Mouse (Mus musculus) skeletal muscle tissue, adult 2 months (tissue): ENCODE measurements at regions not wholly inside any gene's neighbourhood (a gene's known extent, or its start where the extent isn't known, plus 50 kb on each side); places are given as distances from the start of the nearest gene placed in this dataset.

ENCODE experiments used
- DNase-seq: peaks from one replicate; pipeline ENCODE4 v3.0.0-alpha.2; 2012; ENCODE audit warnings: low read depth, low spot score

DNA sequence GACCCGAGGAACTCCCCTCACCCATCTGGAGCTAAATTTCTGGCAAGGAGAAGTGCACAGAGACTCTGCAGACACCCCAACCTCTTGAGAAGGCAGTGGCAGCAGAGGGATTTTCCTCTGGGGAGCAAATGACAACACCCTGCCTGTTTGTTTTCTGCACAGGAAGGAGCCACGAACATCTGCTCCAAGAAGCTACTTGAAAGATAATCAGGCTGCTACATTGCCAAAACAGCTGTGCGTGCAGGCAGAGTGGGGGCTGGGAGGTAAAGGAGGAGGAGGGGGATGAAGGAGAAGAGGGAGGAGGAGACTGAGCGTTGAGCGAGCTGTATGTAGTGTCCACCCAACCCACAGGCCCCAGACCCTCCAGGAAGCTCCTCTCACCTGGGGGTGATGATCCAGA is 149.0 kb downstream of the Rplp1 start:
- DNase-seq, result no peak

DNA sequence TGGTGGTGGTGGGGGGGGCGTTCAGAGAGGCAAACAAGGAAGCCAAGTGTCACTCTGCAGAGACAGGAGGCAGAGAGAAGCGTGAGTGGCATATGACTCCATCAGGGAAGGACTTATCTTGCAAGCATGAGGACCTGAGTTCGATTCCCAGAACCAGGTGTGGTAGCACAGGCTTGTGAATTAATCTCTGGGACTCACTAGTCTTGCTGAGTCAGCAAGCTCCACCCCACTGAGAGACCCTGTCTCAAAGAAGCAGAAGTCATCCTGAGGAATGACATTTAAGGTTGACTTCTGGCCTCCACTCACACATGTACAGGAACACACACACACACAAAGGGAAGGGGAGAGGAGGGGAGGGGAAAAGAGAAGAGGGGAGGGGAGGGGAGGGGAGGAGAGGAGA is 156.5 kb downstream of the Rplp1 start:
- no peak for DNase-seq

DNA sequence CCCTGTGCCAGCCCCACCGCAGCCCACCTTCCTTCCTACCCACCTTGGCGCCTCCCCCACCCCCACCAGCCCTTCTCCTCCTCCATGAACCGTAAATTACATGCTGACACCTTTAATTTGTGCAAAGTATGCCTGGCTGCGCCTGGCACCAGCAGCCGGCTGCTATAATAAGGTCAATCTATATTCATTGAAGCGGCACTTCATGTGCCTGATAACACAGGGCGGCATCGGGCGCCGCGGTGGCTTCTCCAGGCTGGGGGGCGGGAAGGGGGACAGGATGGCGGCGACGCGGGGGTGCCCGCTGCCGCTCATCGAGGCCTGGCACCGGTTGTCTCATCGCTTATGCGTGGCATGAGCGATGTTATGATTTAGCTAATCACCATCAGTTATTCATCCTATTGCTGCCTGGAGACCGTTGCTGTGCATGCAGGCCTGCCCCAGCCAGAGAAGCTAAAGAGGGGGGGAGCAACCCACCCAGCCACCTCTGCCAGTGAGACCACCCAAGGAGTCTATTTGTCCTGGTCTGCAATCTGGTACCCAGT is 157.5 kb downstream of the Rplp1 start:
- DNase-seq, result no peak

GRCm38 (mm10) chr9:61756224-61756800 is 158.0 kb downstream of the Rplp1 start:
- no peak for DNase-seq

DNA sequence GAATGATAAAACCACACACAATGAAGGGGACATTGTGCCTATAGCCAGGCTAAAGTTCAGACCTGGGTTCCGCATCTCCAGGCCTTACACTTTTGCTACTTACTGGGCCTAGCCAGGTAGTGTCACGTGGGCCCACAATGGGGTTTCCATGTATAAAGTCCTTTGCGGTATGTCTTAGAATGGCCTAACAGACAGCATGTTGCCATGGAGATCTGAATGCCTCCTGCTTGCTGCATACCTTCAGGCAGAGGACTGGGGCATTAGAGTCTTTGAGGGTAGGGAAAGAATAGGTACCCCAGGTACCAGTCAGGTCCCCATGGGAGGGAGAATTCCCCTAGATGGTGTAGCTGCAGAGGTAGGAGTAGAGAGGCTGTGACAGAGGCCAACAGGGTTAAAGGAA is 159.0 kb downstream of the Rplp1 start:
- DNase-seq, result no peak

GRCm38 (mm10) chr9:61753795-61754194 is 160.5 kb downstream of the Rplp1 start:
- no peak for DNase-seq

- no peak for DNase-seq
Observed at GRCm38 (mm10) chr9:61749201-61749600, 165.1 kb downstream of the Rplp1 start.

DNA sequence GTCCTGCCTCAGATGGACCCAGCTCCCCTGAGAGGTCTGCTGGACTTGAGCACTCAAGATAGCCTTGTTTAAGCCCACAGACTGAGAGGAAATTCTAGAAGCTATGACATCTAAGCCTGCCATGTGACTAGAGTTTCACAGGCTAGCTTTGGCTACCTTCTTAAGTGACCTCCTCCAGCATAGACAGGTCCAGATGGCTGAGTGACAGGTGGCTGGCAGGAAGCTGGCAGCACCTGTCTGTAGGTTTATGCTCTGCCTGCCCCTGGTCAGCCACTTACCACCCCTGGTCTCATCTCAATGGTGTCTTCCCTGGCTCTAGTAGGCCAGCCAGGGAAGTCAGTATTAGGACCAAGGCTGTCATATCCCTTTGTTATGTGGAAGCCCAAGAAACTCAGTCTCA is 165.9 kb downstream of the Rplp1 start:
- DNase-seq, result peak; percentile 62

DNA sequence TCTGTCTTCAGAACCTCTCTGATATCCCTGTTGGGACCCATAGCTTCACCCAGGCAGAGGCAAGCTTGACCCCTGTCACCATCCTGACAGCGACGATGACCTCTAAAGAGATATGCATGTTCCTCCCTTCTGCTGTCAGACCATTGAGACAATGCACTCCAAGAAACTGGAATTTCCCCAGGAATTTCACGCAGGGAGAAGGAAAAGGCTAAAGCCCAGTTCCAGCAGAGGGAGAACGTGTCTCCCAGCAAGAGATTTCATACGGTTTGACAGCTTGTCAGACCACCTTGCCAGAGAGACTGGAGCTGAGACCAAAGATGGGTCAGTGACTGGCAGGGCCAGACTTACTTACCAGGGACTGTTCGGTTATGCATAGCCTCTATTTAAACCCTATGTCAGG is 167.9 kb downstream of the Rplp1 start:
- no peak for DNase-seq

GRCm38 (mm10) chr9:61745301-61745801 is 169.0 kb downstream of the Rplp1 start:
- peak; percentile 32 for DNase-seq

DNA sequence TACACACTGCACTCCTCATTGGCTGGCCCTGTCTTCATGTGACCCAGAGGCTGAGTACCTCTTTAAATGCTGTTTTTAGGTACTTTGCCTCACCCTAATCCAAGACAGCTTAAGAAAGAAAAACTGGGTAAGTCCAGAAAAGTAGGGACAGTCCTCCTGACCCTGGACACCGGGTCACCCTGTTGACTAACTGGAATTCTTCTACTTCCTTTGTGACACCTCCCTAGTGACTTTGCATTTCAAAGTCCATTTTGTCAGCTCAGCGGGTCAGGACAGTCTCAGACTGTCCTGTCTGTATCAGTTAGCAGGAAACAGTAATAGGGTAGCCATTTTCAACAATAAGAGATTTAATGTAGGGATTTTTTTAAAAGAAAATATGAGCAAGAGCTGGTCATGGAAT is 180.8 kb downstream of the Rplp1 start:
- DNase-seq, result no peak

- DNase-seq, result no peak
Observed at GRCm38 (mm10) chr9:61732747-61733146, 181.6 kb downstream of the Rplp1 start.

DNA sequence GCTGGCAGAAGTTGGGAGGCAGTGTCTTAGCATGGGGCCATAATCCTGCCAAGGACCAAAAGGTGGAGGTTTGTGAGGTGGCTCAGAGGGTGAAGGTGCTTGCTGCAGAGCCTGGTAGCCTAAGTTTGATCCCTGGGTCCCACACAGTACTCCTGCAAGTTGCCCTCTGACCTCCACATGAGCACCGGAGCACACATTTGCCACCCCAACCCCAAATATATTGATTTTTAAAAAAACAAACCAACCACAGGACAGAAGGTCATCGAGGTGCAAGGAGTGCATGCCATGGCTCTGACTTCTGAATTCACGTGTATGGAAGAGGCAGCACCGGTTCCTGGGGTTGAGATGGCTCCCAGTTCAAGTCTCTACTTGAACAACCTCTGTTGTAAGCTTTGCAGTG is 186.2 kb downstream of the Rplp1 start:
- DNase-seq, result no peak

GRCm38 (mm10) chr9:61727651-61728050 is 186.7 kb downstream of the Rplp1 start:
- no peak for DNase-seq

DNA sequence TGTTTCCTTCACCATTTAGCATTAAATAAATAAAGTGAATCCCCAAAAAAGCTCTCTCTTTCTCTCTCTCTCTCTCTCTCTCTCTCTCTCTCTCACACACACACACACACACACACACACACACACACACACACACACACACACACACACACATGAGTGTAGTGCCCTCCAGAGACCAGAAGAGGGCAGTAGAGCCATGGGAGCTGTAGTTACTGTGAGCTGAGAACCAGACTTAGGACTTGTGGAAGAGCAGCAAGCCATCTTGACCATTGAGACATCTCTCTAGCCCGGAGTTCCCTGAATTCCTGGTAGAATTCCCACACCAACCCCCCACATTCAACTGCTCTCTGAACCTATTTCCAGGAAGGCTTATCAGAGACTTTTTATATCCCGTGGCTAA is 190.3 kb downstream of the Rplp1 start:
- no peak for DNase-seq

- DNase-seq, result no peak
Observed at GRCm38 (mm10) chr9:61723021-61723581, 191.2 kb downstream of the Rplp1 start.

GRCm38 (mm10) chr9:61721851-61722250 is 192.5 kb downstream of the Rplp1 start:
- no peak for DNase-seq

GRCm38 (mm10) chr9:61721071-61721470 is 193.3 kb downstream of the Rplp1 start:
- DNase-seq, result no peak

DNA sequence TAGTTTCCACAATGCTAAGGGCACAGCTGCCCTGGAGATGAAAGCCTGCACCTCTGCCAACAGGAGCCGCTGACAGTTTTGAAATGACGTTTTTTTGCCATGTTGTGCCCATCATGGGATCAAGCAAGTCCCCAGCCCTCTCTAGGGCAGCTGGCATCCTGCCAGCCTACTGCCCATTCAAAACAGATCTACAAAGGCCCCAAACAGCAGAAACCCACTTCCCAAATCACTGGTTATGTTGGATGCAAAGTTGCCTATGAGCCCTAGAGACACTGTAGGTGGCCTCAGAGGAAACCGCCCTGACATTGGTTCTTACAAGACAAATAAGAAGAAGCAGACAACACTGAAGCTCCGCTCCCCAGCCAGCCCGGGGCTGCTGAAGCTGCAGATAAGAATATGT is 194.1 kb downstream of the Rplp1 start:
- DNase-seq, result no peak

- no peak for DNase-seq
Observed at GRCm38 (mm10) chr9:61716751-61717150, 197.6 kb downstream of the Rplp1 start.

GRCm38 (mm10) chr9:61714331-61715035 is 199.9 kb downstream of the Rplp1 start:
- no peak for DNase-seq

- no peak for DNase-seq
Observed at GRCm38 (mm10) chr9:61713806-61714205, 200.5 kb downstream of the Rplp1 start.

DNA sequence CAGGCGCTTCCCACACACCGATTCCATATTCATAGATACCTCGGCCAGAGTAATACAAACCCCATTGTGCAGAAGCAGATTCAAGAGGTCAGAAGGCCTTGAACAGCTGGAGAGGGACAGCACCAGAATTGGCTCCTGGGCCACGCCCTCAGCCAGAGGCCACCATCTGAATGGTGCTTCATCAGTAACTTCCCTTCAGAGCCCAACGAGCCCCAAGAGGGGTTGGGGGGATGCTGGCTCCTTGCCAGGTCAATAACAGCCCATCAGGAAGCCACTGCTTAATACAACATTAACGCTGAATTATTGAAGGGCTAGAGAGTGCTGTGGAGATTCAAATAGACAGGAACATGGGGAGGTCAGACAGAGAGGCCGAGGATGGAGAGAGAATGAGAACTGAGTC is 203.0 kb downstream of the Rplp1 start:
- no peak for DNase-seq
